Mouse (Mus musculus) neural tube, embryonic 11.5 days (tissue): ENCODE data around the gene Cps1. TPM values are rescaled to one million over a fixed set of nuclear protein-coding genes. Genes with fewer than 3 reads are reported as not detected.

Experiments
- ATAC-seq: fragments of 200-750 bp; cut with Nextera tagmentation; 2 replicates; pipeline ENCODE4 v1.8.0; 2017; ENCODE audit warnings: moderate number of reproducible peaks, mild to moderate bottlenecking, moderate TSS enrichment, moderate library complexity; ENCODE audit not compliant: insufficient read depth, low FRiP score, low TSS enrichment
- DNase-seq: peaks from one replicate; pipeline ENCODE4 v3.0.0-alpha.2; 2015; ENCODE audit warnings: low spot score
- H3K27ac ChIP-seq: fragments of 300-500 bp; sonication (generic); 2 replicates; pipeline ENCODE4 v1.5.1; 2014; ENCODE audit warnings: low read depth, mild to moderate bottlenecking, low read length
- H3K27me3 ChIP-seq: fragments of 300-500 bp; sonication (generic); 2 replicates; pipeline ENCODE4 v1.6.1; 2014; ENCODE audit warnings: mild to moderate bottlenecking, low read length, mixed read lengths; ENCODE audit not compliant: control insufficient read depth, insufficient read depth
- H3K36me3 ChIP-seq: fragments of 300-500 bp; sonication (generic); 2 replicates; pipeline ENCODE4 v1.6.1; 2014; ENCODE audit warnings: mild to moderate bottlenecking, low read length, moderate library complexity, mixed read lengths; ENCODE audit not compliant: control insufficient read depth, insufficient read depth
- H3K4me1 ChIP-seq: fragments of 300-500 bp; sonication (generic); 2 replicates; pipeline ENCODE4 v1.6.1; 2014; ENCODE audit warnings: low read length, mixed read lengths; ENCODE audit not compliant: control insufficient read depth, insufficient read depth
- H3K4me2 ChIP-seq: fragments of 300-500 bp; sonication (generic); 2 replicates; pipeline ENCODE4 v1.6.1; 2014; ENCODE audit warnings: low read depth, mild to moderate bottlenecking, moderate library complexity
- H3K4me3 ChIP-seq: fragments of 300-500 bp; sonication (generic); 2 replicates; pipeline ENCODE4 v1.5.1; 2014; ENCODE audit warnings: low read depth, low read length
- H3K9ac ChIP-seq: fragments of 300-500 bp; sonication (generic); 2 replicates; pipeline ENCODE4 v1.6.1; 2014; ENCODE audit warnings: mild to moderate bottlenecking, low read length
- H3K9me3 ChIP-seq: fragments of 300-500 bp; sonication (generic); 2 replicates; pipeline ENCODE4 v1.6.1; 2016; ENCODE audit warnings: low read length; ENCODE audit not compliant: control insufficient read depth
- WGBS: fragments of 180-500 bp; shearing (Covaris S2); extraction: QIAGEN DNeasy Blood & Tissue Kit; methylation state at CpG from one replicate; pipeline ENCODE4 v1.1.7; 2014; 5-methylcytosine and 5-hydroxymethylcytosine counted together
- polyA plus RNA-seq: library from polyadenylated mRNA; unstranded; fragments of >200 nt; fragmentation: Nextera tagmentation; extraction: Ambion mirVana; gene quantifications from 2 replicates; pipeline ENCODE4 v1.2.1, GENCODE M21; 2014

The Cps1 gene
- polyA plus RNA-seq, 1 experiment from 2014 or later = 0.13 TPM

GRCm38 (mm10) chr1:67183532-67183931 lies 60.7 kb downstream of the Cps1 start:
- Histone ChIP-seq H3K27me3 (no peaks in the 10 kb centered on the region), H3K9ac (no peak overlapping the region), H3K36me3 (no peaks in the 10 kb centered on the region), H3K4me1 (no peaks in the 10 kb centered on the region), H3K4me3 (no peak overlapping the region), H3K4me2 (no peak overlapping the region), H3K9me3 (no peaks in the 10 kb centered on the region), H3K27ac (no peak overlapping the region)
- ATAC-seq = no peak
- DNase-seq = no peak
- WGBS = 80% methylated on average over 6 of the region's 6 CpGs

DNA sequence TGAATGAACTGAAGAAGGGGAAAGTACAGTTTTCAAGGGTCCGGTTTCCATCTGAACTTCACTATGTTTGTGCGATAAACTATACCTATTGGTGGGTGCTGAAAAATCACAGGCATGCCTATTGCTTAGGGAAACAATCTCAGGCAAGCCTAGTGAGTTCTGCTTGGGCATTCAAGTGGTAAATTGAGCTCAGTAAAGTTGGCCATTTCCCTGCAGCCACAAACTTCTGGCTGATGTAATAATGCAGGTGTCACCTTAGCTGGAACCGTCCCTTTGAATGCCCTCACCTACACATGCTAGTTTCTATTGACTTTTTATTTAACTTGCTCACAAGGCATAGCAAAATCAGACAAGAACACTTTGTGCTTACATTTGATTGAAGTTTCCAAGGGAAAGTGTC lies 61.3 kb downstream of the Cps1 start:
- ATAC-seq = no peak
- Histone ChIP-seq H3K4me1 (no peaks in the 10 kb centered on the region), H3K9ac (no peak overlapping the region), H3K4me3 (no peak overlapping the region), H3K4me2 (no peak overlapping the region), H3K9me3 (no peaks in the 10 kb centered on the region), H3K36me3 (no peaks in the 10 kb centered on the region), H3K27me3 (no peaks in the 10 kb centered on the region), H3K27ac (no peak overlapping the region)
- no peak for DNase-seq
- WGBS = 88% methylated on average over 3 of the region's 3 CpGs

DNA sequence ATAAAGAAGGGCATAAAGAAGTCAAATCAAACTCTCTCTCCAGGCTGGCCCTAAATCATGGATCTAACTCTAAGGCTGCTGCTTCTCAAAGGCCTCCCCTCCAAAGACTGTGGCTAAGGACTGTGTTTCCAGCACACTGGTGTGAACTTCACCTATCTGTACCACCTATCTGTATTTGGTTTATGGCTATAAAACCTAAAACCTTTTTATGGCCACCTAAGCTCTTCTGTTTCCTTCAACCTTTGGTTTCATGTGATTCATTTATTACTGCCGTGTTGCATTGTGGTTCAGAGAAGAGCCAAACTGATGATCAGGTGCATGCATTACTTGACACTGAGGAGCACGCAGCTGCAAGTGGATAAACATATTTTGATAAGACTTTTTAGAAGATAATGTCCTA lies 74.5 kb downstream of the Cps1 start:
- no peak overlapping the region for H3K9ac ChIP-seq
- no peak overlapping the region for H3K27ac ChIP-seq
- no peaks in the 10 kb centered on the region for H3K9me3 ChIP-seq
- H3K36me3 ChIP-seq = no peaks in the 10 kb centered on the region
- no peak for DNase-seq
- no peak overlapping the region for H3K4me2 ChIP-seq
- no peaks in the 10 kb centered on the region for H3K27me3 ChIP-seq
- H3K4me1 ChIP-seq = no peaks in the 10 kb centered on the region
- no peak overlapping the region for H3K4me3 ChIP-seq
- ATAC-seq = no peak
- 89% methylated on average over 2 of the region's 2 CpGs for WGBS

DNA sequence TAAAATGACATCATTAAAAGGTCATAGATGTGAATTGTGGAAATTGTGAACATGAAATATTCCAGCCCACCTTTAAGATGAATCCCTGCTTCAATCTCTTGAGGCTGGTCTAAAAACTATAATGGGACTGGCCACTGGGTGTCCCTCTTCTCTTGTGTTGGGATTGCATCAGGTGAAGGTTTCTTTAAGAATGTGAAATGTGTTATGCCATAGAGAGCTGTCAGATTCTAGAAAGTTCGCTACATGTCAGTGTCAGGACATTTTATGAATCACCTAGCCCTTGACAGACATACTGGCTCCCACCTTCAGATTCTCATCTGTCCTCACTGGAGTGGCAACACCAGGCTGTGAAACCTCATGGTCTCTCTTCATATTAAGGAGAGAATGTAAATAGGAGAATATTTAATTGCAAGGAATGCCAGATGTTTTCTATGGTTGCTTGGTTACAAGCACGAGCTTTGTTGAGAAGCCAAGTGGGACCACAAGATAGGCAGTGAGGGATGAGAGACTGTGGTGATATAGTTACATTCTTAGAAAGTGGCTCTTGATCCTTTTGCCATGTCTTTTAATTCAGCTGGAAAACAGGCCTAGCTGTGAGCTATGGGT lies 95.6 kb downstream of the Cps1 start:
- peak; percentile 37 for DNase-seq
- Histone ChIP-seq H3K27me3 (no peaks in the 10 kb centered on the region), H3K9me3 (no peaks in the 10 kb centered on the region), H3K4me1 (no peaks in the 10 kb centered on the region), H3K4me3 (no peak overlapping the region), H3K4me2 (no peak overlapping the region), H3K36me3 (no peaks in the 10 kb centered on the region), H3K9ac (no peak overlapping the region), H3K27ac (no peak overlapping the region)
- 43% methylated on average over 2 of the region's 2 CpGs for WGBS
- no peak for ATAC-seq

GRCm38 (mm10) chr1:67223666-67224065 lies 100.8 kb downstream of the Cps1 start:
- no peak overlapping the region for H3K4me3 ChIP-seq
- no peak overlapping the region for H3K4me2 ChIP-seq
- no peak overlapping the region for H3K9ac ChIP-seq
- H3K9me3 ChIP-seq = no peaks in the 10 kb centered on the region
- DNase-seq = no peak
- H3K4me1 ChIP-seq = no peaks in the 10 kb centered on the region
- ATAC-seq = no peak
- no peaks in the 10 kb centered on the region for H3K36me3 ChIP-seq
- 73% methylated on average over 7 of the region's 7 CpGs for WGBS
- no peak overlapping the region for H3K27ac ChIP-seq
- no peaks in the 10 kb centered on the region for H3K27me3 ChIP-seq

DNA sequence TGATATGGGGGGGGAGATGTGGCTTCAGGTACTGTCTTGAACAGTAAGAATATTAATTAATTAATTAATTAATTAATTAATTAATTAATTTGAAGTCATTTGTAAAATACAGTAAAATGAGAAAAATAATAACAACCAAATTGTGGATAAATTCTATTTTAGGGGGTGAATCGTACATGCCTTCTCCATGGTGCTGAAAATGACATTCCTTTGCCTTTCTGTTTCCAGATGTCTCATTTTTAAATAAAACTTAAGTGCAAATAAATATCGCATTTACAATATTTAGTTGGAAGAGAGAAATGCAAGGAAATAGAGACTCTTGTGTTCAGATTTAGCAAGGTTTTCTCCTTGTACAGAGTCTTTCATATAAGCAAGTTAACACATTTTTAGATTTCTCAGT lies 112.0 kb downstream of the Cps1 start:
- ATAC-seq (no peak), DNase-seq (no peak)
- Histone ChIP-seq H3K36me3 (no peaks in the 10 kb centered on the region), H3K4me1 (no peaks in the 10 kb centered on the region), H3K9ac (no peak overlapping the region), H3K9me3 (no peaks in the 10 kb centered on the region), H3K27ac (no peak overlapping the region), H3K27me3 (no peaks in the 10 kb centered on the region), H3K4me2 (no peak overlapping the region), H3K4me3 (no peak overlapping the region)
- 92% methylated on average over 2 of the region's 2 CpGs for WGBS

- no peak for DNase-seq
Observed at GRCm38 (mm10) chr1:67235468-67236217, 112.8 kb downstream of the Cps1 start.

GRCm38 (mm10) chr1:67238446-67238845 lies 115.6 kb downstream of the Cps1 start:
- H3K4me2 ChIP-seq = no peak overlapping the region
- H3K4me3 ChIP-seq = no peak overlapping the region
- no peak overlapping the region for H3K27ac ChIP-seq
- 88% methylated on average over 1 of the region's 1 CpGs for WGBS
- H3K9me3 ChIP-seq = no peaks in the 10 kb centered on the region
- no peaks in the 10 kb centered on the region for H3K36me3 ChIP-seq
- no peaks in the 10 kb centered on the region for H3K4me1 ChIP-seq
- ATAC-seq (no peak), DNase-seq (no peak)
- H3K9ac ChIP-seq = no peak overlapping the region
- no peaks in the 10 kb centered on the region for H3K27me3 ChIP-seq

More at GRCm38 (mm10) chr1:67235468-67236217, 112.8 kb downstream of the Cps1 start:
- Histone ChIP-seq H3K27ac (no peak overlapping the region), H3K36me3 (no peaks in the 10 kb centered on the region), H3K4me2 (no peak overlapping the region), H3K4me3 (no peak overlapping the region), H3K27me3 (no peaks in the 10 kb centered on the region), H3K9ac (no peak overlapping the region), H3K4me1 (no peaks in the 10 kb centered on the region), H3K9me3 (no peaks in the 10 kb centered on the region)
- 72% methylated on average over 7 of the region's 7 CpGs for WGBS
- ATAC-seq = no peak

- Histone ChIP-seq H3K9ac (no peak overlapping the region), H3K36me3 (no peaks in the 10 kb centered on the region), H3K4me2 (no peak overlapping the region), H3K27me3 (no peaks in the 10 kb centered on the region), H3K4me1 (no peaks in the 10 kb centered on the region), H3K4me3 (no peak overlapping the region), H3K9me3 (no peaks in the 10 kb centered on the region), H3K27ac (no peak overlapping the region)
- 89% methylated on average over 1 of the region's 1 CpGs for WGBS
- DNase-seq = no peak
- ATAC-seq = no peak
Observed at GRCm38 (mm10) chr1:67238941-67239340, 116.1 kb downstream of the Cps1 start.
